Mouse (Mus musculus): Measurements from ENCODE around the gene Nme4.
A peak's percentile ranks its signal among the peaks of the same experiment; 100 is the strongest.

The Nme4 gene

GRCm38 (mm10) chr17:26095121-26095740 is at the start of gene Nme4:
Nme4 (minus strand) TSS chr17:26095602.
- peak in 1 of 2 experiments; percentile 23 for DNase-seq (ENCODE audit: low spot score in 2 of 2)

GRCm38 (mm10) chr17:26143386-26143785 is 48.0 kb upstream of the Nme4 start:
- DNase-seq (ENCODE audit: low spot score in 2 of 2): no peak

GRCm38 (mm10) chr17:26142796-26143195 is 47.4 kb upstream of the Nme4 start:
- DNase-seq (ENCODE audit: low spot score in 2 of 2): no peak

GRCm38 (mm10) chr17:26138901-26139381 is 43.5 kb upstream of the Nme4 start:
- no peak for DNase-seq (ENCODE audit: low spot score in 2 of 2)

- DNase-seq (ENCODE audit: low spot score in 2 of 2): peak; percentile 92 to 94
Observed at GRCm38 (mm10) chr17:26138239-26138836, 42.9 kb upstream of the Nme4 start, which contains the start of gene Axin1. Axin1 (plus strand) TSS chr17:26138688.

GRCm38 (mm10) chr17:26137751-26138130 is 42.3 kb upstream of the Nme4 start:
- DNase-seq (ENCODE audit: low spot score in 2 of 2): no peak

GRCm38 (mm10) chr17:26137106-26137750 is 41.8 kb upstream of the Nme4 start:
- no peak for DNase-seq (ENCODE audit: low spot score in 2 of 2)

- DNase-seq (ENCODE audit: low spot score in 2 of 2): no peak
Observed at GRCm38 (mm10) chr17:26131856-26132853, 36.8 kb upstream of the Nme4 start.

GRCm38 (mm10) chr17:26131062-26131732 is 35.8 kb upstream of the Nme4 start:
- no peak for DNase-seq (ENCODE audit: low spot score in 2 of 2)

- DNase-seq (ENCODE audit: low spot score in 2 of 2): no peak
Observed at GRCm38 (mm10) chr17:26125226-26125625, 29.8 kb upstream of the Nme4 start.

GRCm38 (mm10) chr17:26124560-26124959 is 29.2 kb upstream of the Nme4 start:
- DNase-seq (ENCODE audit: low spot score in 2 of 2): no peak

- peak; percentile 74 to 80 for DNase-seq (ENCODE audit: low spot score in 2 of 2)
Observed at GRCm38 (mm10) chr17:26123267-26123684, 27.9 kb upstream of the Nme4 start, which contains the start of gene Mrpl28. Mrpl28 (plus strand) TSS chr17:26123500.

GRCm38 (mm10) chr17:26122431-26123140 is 27.2 kb upstream of the Nme4 start:
- no peak for DNase-seq (ENCODE audit: low spot score in 2 of 2)

- peak in 1 of 2 experiments; percentile 59 for DNase-seq (ENCODE audit: low spot score in 2 of 2)
Observed at GRCm38 (mm10) chr17:26119766-26120710, 24.6 kb upstream of the Nme4 start.

- DNase-seq (ENCODE audit: low spot score in 2 of 2): no peak
Observed at GRCm38 (mm10) chr17:26116503-26117258, 21.3 kb upstream of the Nme4 start.

GRCm38 (mm10) chr17:26115956-26116487 is 20.6 kb upstream of the Nme4 start:
- no peak for DNase-seq (ENCODE audit: low spot score in 2 of 2)

GRCm38 (mm10) chr17:26115205-26115898 is 19.9 kb upstream of the Nme4 start:
- no peak for DNase-seq (ENCODE audit: low spot score in 2 of 2)
